Mouse (Mus musculus): ENCODE measurements around the gene Trim63.

- TF ChIP-seq CTCF (IDR thresholded peaks at IDR 0.05): no peak
- no peak for TF ChIP-seq EP300 (IDR thresholded peaks at IDR 0.05)
Observed at GRCm38 (mm10) chr4:134284942-134285341, 30.0 kb upstream of the Trim63 start.
